Mouse (Mus musculus) hindbrain, embryonic 16.5 days (tissue): ENCODE data around the gene C1qtnf2. TPM values are rescaled to one million over a fixed set of nuclear protein-coding genes. Genes with fewer than 3 reads are reported as not detected.
A peak's percentile ranks its signal among the peaks of the same experiment; 100 is the strongest.

Experiments used
- ATAC-seq: fragments of 200-750 bp; cut with Nextera tagmentation; 2 replicates; pipeline ENCODE4 v1.8.0; 2017; ENCODE audit warnings: moderate TSS enrichment, moderate library complexity
- H3K27ac ChIP-seq: fragments of 300-500 bp; sonication (generic); 2 replicates; pipeline ENCODE4 v1.5.1; 2014; ENCODE audit warnings: low read depth, mild to moderate bottlenecking, control low read depth, low read length, moderate library complexity
- H3K27me3 ChIP-seq: fragments of 300-500 bp; sonication (generic); replicated peaks from 2 replicates; pipeline ENCODE4 v1.6.1; 2014; ENCODE audit warnings: low read length; ENCODE audit not compliant: control insufficient read depth, insufficient read depth
- H3K36me3 ChIP-seq: fragments of 300-500 bp; sonication (generic); 2 replicates; pipeline ENCODE4 v1.6.1; 2014; ENCODE audit warnings: mild to moderate bottlenecking, low read length, moderate library complexity, mixed read lengths; ENCODE audit not compliant: control insufficient read depth, insufficient read depth
- H3K4me1 ChIP-seq: fragments of 300-500 bp; sonication (generic); 2 replicates; pipeline ENCODE4 v1.6.1; 2014; ENCODE audit warnings: low read depth, low read length; ENCODE audit not compliant: control insufficient read depth, insufficient read depth
- H3K4me2 ChIP-seq: fragments of 300-500 bp; sonication (generic); 2 replicates; pipeline ENCODE4 v1.6.1; 2014; ENCODE audit warnings: mild to moderate bottlenecking, low read length, control low read depth, moderate library complexity
- H3K4me3 ChIP-seq: fragments of 300-500 bp; sonication (generic); 2 replicates; pipeline ENCODE4 v1.5.1; 2014; ENCODE audit warnings: mild to moderate bottlenecking, low read length, control low read depth, moderate library complexity
- H3K9ac ChIP-seq: fragments of 300-500 bp; sonication (generic); 2 replicates; pipeline ENCODE4 v1.6.1; 2014; ENCODE audit warnings: low read depth, mild to moderate bottlenecking, control low read depth, low read length, moderate library complexity
- H3K9me3 ChIP-seq: fragments of 300-500 bp; sonication (generic); 2 replicates; pipeline ENCODE4 v1.6.1; 2014; ENCODE audit warnings: mild to moderate bottlenecking, low read length, moderate library complexity; ENCODE audit not compliant: control insufficient read depth
- WGBS: fragments of 180-500 bp; shearing (Covaris S2); extraction: QIAGEN DNeasy Blood & Tissue Kit; methylation state at CpG from one replicate; pipeline ENCODE4 v1.1.7; 2014; 5-methylcytosine and 5-hydroxymethylcytosine counted together
- polyA plus RNA-seq: library from polyadenylated mRNA; unstranded; fragments of >200 nt; fragmentation: Nextera tagmentation; extraction: Ambion mirVana; gene quantifications from 2 replicates; pipeline ENCODE4 v1.2.1, GENCODE M21; 2015

The C1qtnf2 gene
- polyA plus RNA-seq, 1 experiment from 2014 or later, result 16.6 TPM

- no peak overlapping the region for H3K4me2 ChIP-seq
- 62% methylated on average over 5 of the region's 5 CpGs for WGBS
- no peaks in the 10 kb centered on the region for H3K27me3 ChIP-seq
- H3K27ac ChIP-seq, result no peak overlapping the region
- no peaks in the 10 kb centered on the region for H3K36me3 ChIP-seq
- H3K9ac ChIP-seq, result no peak overlapping the region
- H3K9me3 ChIP-seq, result no peaks in the 10 kb centered on the region
- H3K4me1 ChIP-seq, result no peaks in the 10 kb centered on the region
- no peak overlapping the region for H3K4me3 ChIP-seq
- no peak for ATAC-seq
These were observed 6.5 kb downstream of the C1qtnf2 start for GRCm38 (mm10) chr11:43480561-43480960.

- no peaks in the 10 kb centered on the region for H3K27me3 ChIP-seq
- no peaks in the 10 kb centered on the region for H3K9me3 ChIP-seq
- H3K27ac ChIP-seq, result no peak overlapping the region
- no peaks in the 10 kb centered on the region for H3K4me1 ChIP-seq
- WGBS, result 68% methylated on average over 3 of the region's 3 CpGs
- H3K4me2 ChIP-seq, result no peak overlapping the region
- no peak overlapping the region for H3K9ac ChIP-seq
- ATAC-seq, result no peak
- no peak overlapping the region for H3K4me3 ChIP-seq
- no peaks in the 10 kb centered on the region for H3K36me3 ChIP-seq
These were observed 7.8 kb downstream of the C1qtnf2 start for GRCm38 (mm10) chr11:43481672-43482522.

- Histone ChIP-seq H3K4me3 (no peak overlapping the region), H3K27ac (no peak overlapping the region; the same call in 1 of the 2 replicates), H3K9ac (no peak overlapping the region), H3K36me3 (no peaks in the 10 kb centered on the region), H3K27me3 (no peaks in the 10 kb centered on the region), H3K4me2 (no peak overlapping the region), H3K4me1 (no peaks in the 10 kb centered on the region), H3K9me3 (no peaks in the 10 kb centered on the region)
- 0 out of 2 replicates have a peak, but pooled peaks have one; percentile 46 for ATAC-seq
- WGBS, result 53% methylated on average over 6 of the region's 6 CpGs
These were observed 9.2 kb downstream of the C1qtnf2 start for GRCm38 (mm10) chr11:43483122-43483792.

GRCm38 (mm10) chr11:43484057-43484456 is 10.0 kb downstream of the C1qtnf2 start:
- Histone ChIP-seq H3K9ac (no peak overlapping the region), H3K4me1 (no peaks in the 10 kb centered on the region), H3K9me3 (no peaks in the 10 kb centered on the region), H3K27ac (no peak overlapping the region), H3K4me3 (no peak overlapping the region), H3K27me3 (no peaks in the 10 kb centered on the region), H3K4me2 (no peak overlapping the region), H3K36me3 (no peaks in the 10 kb centered on the region)
- no peak for ATAC-seq
- 74% methylated on average over 4 of the region's 4 CpGs for WGBS

GRCm38 (mm10) chr11:43484652-43485051 is 10.6 kb downstream of the C1qtnf2 start:
- Histone ChIP-seq H3K4me3 (no peak overlapping the region), H3K27ac (no peak overlapping the region), H3K27me3 (no peaks in the 10 kb centered on the region), H3K9ac (no peak overlapping the region), H3K4me2 (no peak overlapping the region), H3K36me3 (no peaks in the 10 kb centered on the region), H3K4me1 (no peaks in the 10 kb centered on the region), H3K9me3 (no peaks in the 10 kb centered on the region)
- WGBS, result 38% methylated on average over 11 of the region's 11 CpGs
- ATAC-seq, result 0 out of 2 replicates have a peak, but pooled peaks have one; percentile 21

- H3K4me1 ChIP-seq, result no peaks in the 10 kb centered on the region
- H3K27ac ChIP-seq, result no peak overlapping the region
- WGBS, result 88% methylated on average over 9 of the region's 9 CpGs
- no peaks in the 10 kb centered on the region for H3K36me3 ChIP-seq
- no peaks in the 10 kb centered on the region for H3K9me3 ChIP-seq
- H3K4me2 ChIP-seq, result no peak overlapping the region
- H3K4me3 ChIP-seq, result no peak overlapping the region
- no peak for ATAC-seq
- no peak overlapping the region for H3K9ac ChIP-seq
- H3K27me3 ChIP-seq, result no peaks in the 10 kb centered on the region
These were observed 11.8 kb downstream of the C1qtnf2 start for GRCm38 (mm10) chr11:43485855-43486254.

GRCm38 (mm10) chr11:43492663-43493062 is 18.6 kb downstream of the C1qtnf2 start:
- Histone ChIP-seq H3K4me3 (no peak overlapping the region), H3K36me3 (no peaks in the 10 kb centered on the region), H3K9me3 (no peaks in the 10 kb centered on the region), H3K4me2 (no peak overlapping the region), H3K27ac (no peak overlapping the region), H3K27me3 (no peaks in the 10 kb centered on the region), H3K4me1 (no peaks in the 10 kb centered on the region; the same call in none of the 2 replicates), H3K9ac (no peak overlapping the region)
- 35% methylated on average over 7 of the region's 7 CpGs for WGBS
- ATAC-seq, result peak; percentile 43

GRCm38 (mm10) chr11:43493815-43494409 is 19.8 kb downstream of the C1qtnf2 start:
- H3K27ac ChIP-seq, result no peak overlapping the region
- 28% methylated on average over 6 of the region's 6 CpGs for WGBS
- no peaks in the 10 kb centered on the region; the same call in none of the 2 replicates for H3K4me1 ChIP-seq
- no peak overlapping the region for H3K4me3 ChIP-seq
- no peak overlapping the region for H3K4me2 ChIP-seq
- no peak overlapping the region for H3K9ac ChIP-seq
- H3K36me3 ChIP-seq, result no peaks in the 10 kb centered on the region
- H3K9me3 ChIP-seq, result no peaks in the 10 kb centered on the region
- no peaks in the 10 kb centered on the region for H3K27me3 ChIP-seq
- ATAC-seq, result peak; percentile 83

GRCm38 (mm10) chr11:43495037-43495436 is 21.0 kb downstream of the C1qtnf2 start:
- no peaks in the 10 kb centered on the region for H3K27me3 ChIP-seq
- H3K4me3 ChIP-seq, result no peak overlapping the region
- H3K4me2 ChIP-seq, result no peak overlapping the region
- no peak overlapping the region for H3K9ac ChIP-seq
- H3K4me1 ChIP-seq, result no peaks in the 10 kb centered on the region; the same call in none of the 2 replicates
- H3K36me3 ChIP-seq, result no peaks in the 10 kb centered on the region
- H3K9me3 ChIP-seq, result no peaks in the 10 kb centered on the region
- ATAC-seq, result no peak
- H3K27ac ChIP-seq, result no peak overlapping the region
- WGBS, result 45% methylated on average over 8 of the region's 8 CpGs
